Mouse (Mus musculus) hindbrain, postnatal 0 days (tissue): ENCODE measurements around the gene Scn1a. TPM values are rescaled to one million over a fixed set of nuclear protein-coding genes. Genes with fewer than 3 reads are reported as not detected.
A peak's percentile ranks its signal among the peaks of the same experiment; 100 is the strongest.

Experiments used
- ATAC-seq: fragments of 200-750 bp; cut with Nextera tagmentation; 2 replicates; pipeline ENCODE4 v1.8.0; 2017; ENCODE audit warnings: mild to moderate bottlenecking, moderate TSS enrichment, moderate library complexity
- DNase-seq: peaks from one replicate; pipeline ENCODE4 v3.0.0-alpha.2; 2015; ENCODE audit warnings: low spot score
- H3K27ac ChIP-seq: fragments of 300-500 bp; sonication (generic); 2 replicates; pipeline ENCODE4 v1.5.1; 2014; ENCODE audit warnings: mild to moderate bottlenecking
- H3K27me3 ChIP-seq: fragments of 300-500 bp; sonication (generic); 2 replicates; pipeline ENCODE4 v1.6.1; 2014; ENCODE audit warnings: low read length, mixed read lengths; ENCODE audit not compliant: insufficient read depth
- H3K36me3 ChIP-seq: fragments of 300-500 bp; sonication (generic); 2 replicates; pipeline ENCODE4 v1.6.1; 2014; ENCODE audit warnings: low read length, mixed read lengths; ENCODE audit not compliant: insufficient read depth
- H3K4me1 ChIP-seq: fragments of 300-500 bp; sonication (generic); 2 replicates; pipeline ENCODE4 v1.6.1; 2014; ENCODE audit warnings: antibody characterized with exemption, low read length, mixed read lengths; ENCODE audit not compliant: insufficient read depth
- H3K4me2 ChIP-seq: fragments of 300-500 bp; sonication (generic); 2 replicates; pipeline ENCODE4 v1.6.1; 2014; ENCODE audit warnings: low read depth, mild to moderate bottlenecking, low read length, moderate library complexity, mixed read lengths
- H3K4me3 ChIP-seq: fragments of 300-500 bp; sonication (generic); 2 replicates; pipeline ENCODE4 v1.5.1; 2014; ENCODE audit warnings: low read length
- H3K9ac ChIP-seq: fragments of 300-500 bp; sonication (generic); replicated peaks from 2 replicates; pipeline ENCODE4 v1.6.1; 2014; ENCODE audit warnings: mild to moderate bottlenecking, low read length, moderate library complexity, mixed read lengths
- H3K9me3 ChIP-seq: fragments of 300-500 bp; sonication (generic); 2 replicates; pipeline ENCODE4 v1.6.1; 2016; ENCODE audit warnings: low read length, mixed read lengths
- CTCF ChIP-seq: IDR thresholded peaks from 2 replicates; pipeline ENCODE4 v1.5.1; 2016; ENCODE audit warnings: antibody characterized with exemption, control low read depth, low read depth
- whole genome bisulfite sequencing: fragments of 180-500 bp; shearing (Covaris S2); extraction: QIAGEN DNeasy Blood & Tissue Kit; methylation state at CpG from one replicate; pipeline ENCODE4 v1.1.7; 2014; 5-methylcytosine and 5-hydroxymethylcytosine counted together
- polyA plus RNA-seq: library from polyadenylated mRNA; unstranded; fragments of >200 nt; fragmentation: Nextera tagmentation; extraction: Ambion mirVana; gene quantifications from 2 replicates; pipeline ENCODE4 v1.2.1, GENCODE M21; 2015
- total RNA-seq: library from RNA; depleted of rRNA; stranded (reverse); fragments of >200 nt; gene quantifications from 2 replicates; pipeline ENCODE4 v1.2.3, GENCODE M21; 2014; rRNA removed

Gene Scn1a
- 16.5 and 25.5 TPM in 2 replicates for total RNA-seq
- polyA plus RNA-seq: 29.6 and 31.7 TPM in 2 replicates

DNA sequence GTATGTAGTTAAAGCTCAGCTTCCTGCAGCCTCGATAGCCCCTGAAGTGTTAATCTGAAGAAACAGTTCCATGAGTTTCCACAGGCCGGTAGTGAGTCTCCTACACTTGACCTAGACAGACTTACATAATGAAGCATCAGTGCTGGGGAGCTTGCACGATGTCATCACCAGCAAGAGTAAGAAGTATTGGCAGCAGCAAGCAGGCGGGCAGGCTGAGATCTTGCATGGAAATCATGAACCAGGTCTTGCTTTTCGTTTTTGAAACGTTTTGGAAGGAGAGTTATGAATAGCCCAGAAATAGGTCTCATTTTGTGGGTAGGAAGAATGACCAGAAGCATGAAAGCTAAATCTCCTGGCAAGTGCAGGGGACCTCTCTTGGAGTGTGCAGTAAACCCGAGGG is at the start of gene Scn1a:
Scn1a (minus strand) TSS at position 130 of the 400 bp plus-strand sequence.
- DNase-seq (peak; percentile 32), ATAC-seq (peak; percentile 66; the same call in 1 of the 2 replicates)
- Histone ChIP-seq H3K9ac (peak within 1 kb of the TSS; percentile 45), H3K4me1 (no peaks in the 10 kb centered on the region), H3K27me3 (no peaks in the 10 kb centered on the region), H3K36me3 (no peaks in the 10 kb centered on the region), H3K9me3 (no peaks in the 10 kb centered on the region), H3K27ac (peak within 1 kb of the TSS; percentile 46), H3K4me2 (peak within 1 kb of the TSS; percentile 54), H3K4me3 (peak within 1 kb of the TSS; percentile 36)
- WGBS: 14% methylated on average over 7 of the region's 7 CpGs
- no peak for TF ChIP-seq CTCF

DNA sequence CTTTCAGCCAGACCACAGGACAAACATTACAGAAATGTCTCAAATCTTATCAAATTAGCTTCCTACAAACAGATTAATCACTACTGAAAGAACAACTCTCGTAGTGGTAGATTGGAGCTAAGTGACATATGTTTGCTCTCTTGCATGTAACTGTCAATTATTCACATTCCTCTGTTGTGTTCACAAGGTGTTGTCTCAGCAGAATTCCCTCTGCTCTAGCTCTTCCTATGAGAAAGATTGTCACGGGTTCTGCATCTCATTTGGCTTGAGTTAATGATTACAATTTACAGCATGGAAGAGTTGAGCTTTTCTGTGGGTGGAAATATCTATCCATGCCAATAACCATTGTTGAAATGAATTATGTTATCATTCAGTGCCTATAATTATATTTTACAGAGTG is 37.8 kb upstream of the Scn1a start:
- Histone ChIP-seq H3K27ac (no peak overlapping the region), H3K9ac (no peak overlapping the region), H3K4me3 (no peak overlapping the region), H3K4me1 (no peaks in the 10 kb centered on the region), H3K27me3 (no peaks in the 10 kb centered on the region), H3K9me3 (no peaks in the 10 kb centered on the region), H3K36me3 (peaks cover 3% of the 10 kb centered on the region; the same call in 1 of the 2 replicates), H3K4me2 (no peak overlapping the region)
- WGBS: 63% methylated on average over 2 of the region's 2 CpGs
- ATAC-seq (no peak), DNase-seq (no peak)
- no peak for TF ChIP-seq CTCF

GRCm38 (mm10) chr2:66473181-66473822 is 32.7 kb upstream of the Scn1a start:
- no peak overlapping the region for H3K4me2 ChIP-seq
- no peaks in the 10 kb centered on the region for H3K9me3 ChIP-seq
- no peak overlapping the region for H3K27ac ChIP-seq
- H3K36me3 ChIP-seq: no peaks in the 10 kb centered on the region
- no peaks in the 10 kb centered on the region for H3K4me1 ChIP-seq
- DNase-seq (peak; percentile 83), ATAC-seq (peak; percentile 63; the same call in 1 of the 2 replicates)
- H3K27me3 ChIP-seq: no peaks in the 10 kb centered on the region
- no peak overlapping the region for H3K9ac ChIP-seq
- H3K4me3 ChIP-seq: no peak overlapping the region
- 49% methylated on average over 3 of the region's 3 CpGs for WGBS
- TF ChIP-seq CTCF: peak; percentile 83

DNA sequence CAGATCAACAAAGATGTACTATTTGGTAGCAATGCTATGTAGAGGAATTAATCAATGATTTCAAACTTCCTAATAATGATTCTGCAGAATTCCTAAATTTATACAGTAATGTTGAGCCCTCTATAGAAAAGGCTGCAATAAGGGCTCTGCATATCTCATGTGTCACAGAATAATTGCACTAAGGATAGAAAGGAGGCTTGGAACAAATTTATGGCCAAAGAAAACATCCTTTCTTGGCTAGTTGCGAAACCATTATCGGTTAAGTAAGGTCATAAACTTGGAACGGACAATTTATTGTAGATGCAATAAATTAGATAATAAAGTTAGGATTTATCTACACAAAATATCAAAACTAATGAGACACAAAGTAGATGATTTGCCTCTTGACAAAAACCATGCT is 24.8 kb upstream of the Scn1a start:
- H3K4me3 ChIP-seq: no peak overlapping the region
- H3K4me1 ChIP-seq: no peaks in the 10 kb centered on the region
- no peak overlapping the region for H3K9ac ChIP-seq
- DNase-seq (no peak), ATAC-seq (no peak)
- no peak overlapping the region for H3K27ac ChIP-seq
- 94% methylated on average over 3 of the region's 3 CpGs for WGBS
- no peaks in the 10 kb centered on the region for H3K27me3 ChIP-seq
- H3K4me2 ChIP-seq: no peak overlapping the region
- TF ChIP-seq CTCF: no peak
- H3K36me3 ChIP-seq: no peaks in the 10 kb centered on the region
- H3K9me3 ChIP-seq: no peaks in the 10 kb centered on the region

- no peak overlapping the region for H3K4me3 ChIP-seq
- no peaks in the 10 kb centered on the region for H3K9me3 ChIP-seq
- H3K27ac ChIP-seq: no peak overlapping the region
- H3K4me1 ChIP-seq: no peaks in the 10 kb centered on the region
- WGBS: 90% methylated on average over 2 of the region's 2 CpGs
- no peak for TF ChIP-seq CTCF
- H3K9ac ChIP-seq: no peak overlapping the region
- no peaks in the 10 kb centered on the region for H3K36me3 ChIP-seq
- H3K4me2 ChIP-seq: no peak overlapping the region
- H3K27me3 ChIP-seq: no peaks in the 10 kb centered on the region
- DNase-seq (no peak), ATAC-seq (no peak)
Measured at GRCm38 (mm10) chr2:66464874-66465458, 24.3 kb upstream of the Scn1a start.

GRCm38 (mm10) chr2:66463916-66464315 is 23.3 kb upstream of the Scn1a start:
- Histone ChIP-seq H3K9me3 (no peaks in the 10 kb centered on the region), H3K36me3 (no peaks in the 10 kb centered on the region), H3K4me3 (no peak overlapping the region), H3K9ac (no peak overlapping the region), H3K4me1 (no peaks in the 10 kb centered on the region), H3K27me3 (no peaks in the 10 kb centered on the region), H3K27ac (no peak overlapping the region), H3K4me2 (no peak overlapping the region)
- DNase-seq (no peak), ATAC-seq (no peak)
- TF ChIP-seq CTCF: no peak
- WGBS: 93% methylated on average over 6 of the region's 6 CpGs

DNA sequence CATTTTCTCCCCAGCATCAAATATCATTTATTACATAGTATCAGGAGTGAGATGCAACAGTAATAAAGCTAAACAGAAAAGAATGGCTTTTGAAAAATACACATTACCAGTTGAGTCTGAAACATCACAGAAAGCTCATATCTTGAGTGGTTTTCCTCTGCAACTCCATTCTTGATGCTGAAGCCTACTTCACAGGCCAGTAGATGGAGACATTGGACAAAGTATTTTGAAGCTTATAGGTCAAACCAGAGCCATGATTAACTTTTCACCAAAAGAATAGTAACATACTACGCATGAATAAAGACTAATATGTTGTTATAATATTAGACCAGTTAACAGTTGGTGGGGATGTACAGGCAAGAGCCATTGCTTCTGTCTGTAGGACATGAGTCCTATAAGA is 21.8 kb upstream of the Scn1a start:
- Histone ChIP-seq H3K9me3 (no peaks in the 10 kb centered on the region), H3K9ac (no peak overlapping the region), H3K27ac (no peak overlapping the region), H3K27me3 (no peaks in the 10 kb centered on the region), H3K4me3 (no peak overlapping the region), H3K36me3 (no peaks in the 10 kb centered on the region), H3K4me1 (no peaks in the 10 kb centered on the region), H3K4me2 (no peak overlapping the region)
- DNase-seq (peak; percentile 47), ATAC-seq (no peak)
- WGBS: 98% methylated on average over 1 of the region's 1 CpGs
- peak; percentile 44 for TF ChIP-seq CTCF
